Mouse (Mus musculus): ENCODE data around the gene Rab3ip.

Gene Rab3ip

DNA sequence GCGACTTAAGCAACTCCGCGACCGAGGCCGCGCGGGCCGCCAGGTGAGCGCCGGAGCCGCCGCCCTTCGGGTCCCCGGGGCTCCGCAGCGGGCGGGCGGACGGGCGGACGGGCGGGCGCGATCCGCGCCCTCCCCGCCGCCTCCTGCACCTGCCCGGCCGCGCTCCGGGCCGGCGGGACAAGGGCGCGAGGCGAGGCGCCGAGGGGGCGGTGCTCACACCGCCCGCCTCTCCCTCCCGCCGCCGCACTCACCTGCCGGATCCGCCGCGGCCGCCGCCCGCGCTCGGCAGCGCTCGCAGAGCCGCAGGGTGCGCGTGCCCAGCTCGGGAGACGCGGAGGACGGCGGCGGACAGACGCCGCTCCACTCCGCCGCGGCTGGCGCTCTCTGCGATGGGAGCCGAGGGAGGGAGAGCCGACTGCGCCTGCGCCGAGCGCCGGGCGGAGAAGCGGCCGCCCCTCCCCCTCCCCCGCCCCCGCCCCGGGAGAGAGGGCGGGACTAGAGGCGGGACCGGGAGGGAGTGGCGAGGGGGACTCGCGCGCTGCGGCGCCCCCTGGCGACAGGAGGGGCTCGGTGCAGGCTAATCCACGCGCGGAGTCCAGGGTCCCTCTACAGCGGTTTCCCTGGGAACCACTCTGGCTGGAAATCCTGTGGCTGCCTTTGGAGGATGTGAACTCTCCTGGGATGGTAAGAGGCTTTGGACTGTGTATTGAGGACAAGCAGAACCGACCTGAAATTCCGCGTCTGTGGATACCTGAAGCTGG lies at the start of gene Rab3ip:
Gene Rab3ip, minus strand, starts transcription at position 761 of the 761 bp plus-strand sequence.
- peak; percentile 88 for DNase-seq (ENCODE audit: low spot score)

GRCm38 (mm10) chr10:116998716-116999455 lies 48.3 kb upstream of the Rab3ip start:
- DNase-seq (ENCODE audit: low spot score): no peak

DNA sequence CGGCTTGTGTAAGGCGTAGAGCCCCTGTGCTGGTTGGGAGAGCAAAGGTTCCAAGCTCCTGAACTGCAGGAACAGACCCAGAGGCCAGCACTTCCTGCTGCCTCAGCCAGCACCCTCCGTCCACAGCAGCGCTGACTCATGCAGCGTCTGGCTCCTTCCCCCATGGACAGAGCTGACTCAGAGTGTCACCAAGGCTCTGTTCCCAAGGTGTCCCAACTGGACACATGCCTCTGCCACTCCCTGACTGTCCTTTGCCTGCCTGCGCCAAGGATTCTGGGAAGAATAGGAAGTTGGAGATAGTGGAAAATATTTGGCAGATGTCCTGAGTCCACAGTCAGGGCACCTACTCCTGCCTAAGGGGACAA lies 45.6 kb upstream of the Rab3ip start:
- DNase-seq (ENCODE audit: low spot score): no peak

DNA sequence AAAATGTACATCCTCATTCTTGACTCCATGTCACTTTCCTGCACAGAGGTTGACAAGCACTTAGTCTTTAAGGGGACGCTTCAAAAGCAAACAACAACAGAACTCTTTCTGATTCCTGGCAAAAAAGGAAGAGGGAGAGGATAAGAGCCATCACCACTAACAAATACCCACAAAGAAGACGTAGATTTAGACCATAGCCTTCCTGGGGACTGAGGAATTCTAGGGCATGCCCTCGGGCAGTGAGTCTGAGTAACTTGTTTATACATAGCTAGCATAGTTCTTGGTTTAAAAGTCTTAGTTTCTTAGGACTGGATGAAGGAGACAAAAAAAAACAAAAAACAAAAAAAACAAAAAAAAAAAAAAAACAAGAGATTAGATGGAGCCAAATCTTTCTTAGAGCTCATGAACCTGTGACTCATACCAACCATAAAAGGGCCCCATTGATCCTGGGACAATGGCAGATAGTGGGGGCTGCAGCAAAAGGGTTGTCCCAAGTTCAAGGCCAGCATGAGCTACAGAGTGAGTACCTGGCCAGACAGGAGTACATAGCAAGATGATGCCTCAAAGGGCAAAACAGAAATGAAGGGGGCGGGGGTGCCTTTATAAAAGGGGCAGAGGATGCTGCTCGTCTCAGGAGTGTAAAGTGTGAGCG lies 45.1 kb upstream of the Rab3ip start:
- DNase-seq (ENCODE audit: low spot score): no peak

- DNase-seq (ENCODE audit: low spot score): no peak
Observed at GRCm38 (mm10) chr10:116995162-116995561, 44.6 kb upstream of the Rab3ip start.

- DNase-seq (ENCODE audit: low spot score): no peak
Observed at GRCm38 (mm10) chr10:116993971-116994370, 43.4 kb upstream of the Rab3ip start.

DNA sequence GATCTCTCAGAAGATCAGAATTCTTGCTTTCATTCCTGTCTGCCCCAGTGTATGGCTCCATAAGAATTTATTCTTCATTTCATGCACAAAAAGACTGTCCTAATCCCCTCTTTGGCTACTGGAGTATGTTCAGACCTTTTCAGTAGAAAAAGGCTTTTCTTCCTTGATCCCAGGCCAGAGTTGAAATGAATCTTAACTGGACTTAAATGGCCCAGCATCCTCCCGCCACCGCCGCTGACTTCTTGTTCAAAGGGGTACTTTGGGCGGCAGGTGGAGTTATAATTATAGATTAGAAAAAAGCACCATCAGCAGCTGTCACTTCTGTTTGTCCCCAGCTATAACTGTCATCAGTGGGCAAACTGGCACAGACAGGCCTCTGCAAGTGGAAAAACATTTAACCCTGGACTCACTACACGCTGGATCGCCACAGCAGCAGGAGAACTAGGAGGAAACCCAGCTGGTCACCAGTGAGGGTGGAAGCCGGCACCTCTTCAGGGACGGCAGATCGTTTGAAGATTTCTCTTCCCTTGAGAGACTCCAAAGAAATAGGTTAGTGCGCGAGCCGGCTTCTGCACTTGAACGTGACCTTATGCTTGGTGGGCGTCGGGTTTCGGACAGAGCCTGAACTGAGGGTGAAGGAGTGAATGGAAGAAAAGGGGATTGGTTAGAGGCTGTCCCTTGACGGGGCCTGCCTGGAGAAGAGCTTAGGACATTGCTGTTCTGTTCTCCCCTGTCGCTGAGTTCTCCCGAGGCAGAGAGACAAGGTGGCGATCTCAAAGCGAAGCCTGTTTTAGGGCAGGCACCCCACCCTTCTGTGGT lies 35.9 kb upstream of the Rab3ip start, which contains the start of gene Best3:
Gene Best3, plus strand, starts transcription at position 51 of the 819 bp plus-strand sequence.
- DNase-seq (ENCODE audit: low spot score): no peak

- DNase-seq (ENCODE audit: low spot score): no peak
Observed at GRCm38 (mm10) chr10:116984836-116985235, 34.3 kb upstream of the Rab3ip start.

- no peak for DNase-seq (ENCODE audit: low spot score)
Observed at GRCm38 (mm10) chr10:116982526-116982925, 32.0 kb upstream of the Rab3ip start.

- no peak for DNase-seq (ENCODE audit: low spot score)
Observed at GRCm38 (mm10) chr10:116980888-116981287, 30.3 kb upstream of the Rab3ip start.

GRCm38 (mm10) chr10:116980273-116980672 lies 29.7 kb upstream of the Rab3ip start:
- no peak for DNase-seq (ENCODE audit: low spot score)

DNA sequence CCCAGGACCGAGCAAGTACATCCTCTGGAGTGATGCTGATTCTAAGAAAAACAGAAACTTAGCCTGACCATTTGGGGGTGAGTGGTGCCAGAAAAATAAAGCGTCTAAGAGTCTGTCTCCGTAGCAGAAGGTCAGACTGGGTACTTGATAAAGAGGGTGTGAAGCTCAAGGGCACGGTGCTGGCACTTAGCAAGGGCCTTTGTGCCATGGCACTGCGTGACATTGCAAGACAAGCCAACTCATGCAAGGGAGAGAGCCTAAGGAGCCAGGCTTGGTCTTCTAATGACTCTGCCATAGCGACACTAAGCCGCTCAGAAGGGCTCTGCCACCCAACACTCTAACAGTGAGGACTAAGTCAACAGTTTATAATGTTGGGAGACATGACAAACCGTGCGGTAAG lies 28.3 kb upstream of the Rab3ip start:
- DNase-seq (ENCODE audit: low spot score): no peak

DNA sequence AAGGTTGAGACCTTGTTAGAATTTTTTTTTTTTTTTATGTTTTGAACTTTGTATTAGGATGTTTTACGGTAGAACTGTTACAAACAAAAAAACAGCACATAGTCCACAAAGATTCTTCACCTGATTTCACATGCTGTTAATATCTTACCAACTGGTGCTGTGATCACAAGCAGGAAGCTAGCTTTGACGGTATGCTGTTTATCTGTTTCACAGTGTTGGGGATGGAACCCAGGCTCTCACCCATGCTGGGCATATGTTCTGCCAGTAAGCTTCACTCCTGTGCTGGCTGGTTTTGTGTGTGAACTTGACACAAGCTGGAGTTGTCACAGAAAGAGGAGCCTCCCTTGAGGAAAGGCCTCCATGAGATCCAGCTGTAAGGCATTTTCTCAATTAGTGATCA lies 27.3 kb upstream of the Rab3ip start:
- DNase-seq (ENCODE audit: low spot score): no peak

DNA sequence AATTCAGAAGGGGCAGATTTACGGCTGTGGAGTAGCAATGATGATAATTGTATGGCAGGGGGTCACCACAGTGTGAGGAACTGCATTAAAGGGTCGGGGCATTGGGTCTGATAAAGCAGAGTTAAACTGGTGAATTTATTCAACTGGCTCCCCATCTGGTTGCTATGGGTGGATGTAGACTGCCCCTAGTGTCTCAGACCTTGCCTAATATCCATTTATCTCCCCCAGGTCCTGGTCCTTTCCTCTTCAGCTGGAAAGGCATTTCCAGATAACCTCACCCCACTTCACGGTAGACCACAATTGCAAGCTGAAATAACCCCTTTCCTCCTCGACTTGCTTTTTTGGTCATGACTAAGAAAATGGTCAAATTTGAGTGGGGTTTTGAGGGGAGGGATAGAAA lies 26.9 kb upstream of the Rab3ip start:
- no peak for DNase-seq (ENCODE audit: low spot score)

GRCm38 (mm10) chr10:116972509-116972908 lies 21.9 kb upstream of the Rab3ip start, which contains the start of gene Gm10271:
Gm10271 (minus strand) TSS chr10:116972609.
- DNase-seq (ENCODE audit: low spot score): no peak

- DNase-seq (ENCODE audit: low spot score): no peak
Observed at GRCm38 (mm10) chr10:116968741-116969140, 18.2 kb upstream of the Rab3ip start.

DNA sequence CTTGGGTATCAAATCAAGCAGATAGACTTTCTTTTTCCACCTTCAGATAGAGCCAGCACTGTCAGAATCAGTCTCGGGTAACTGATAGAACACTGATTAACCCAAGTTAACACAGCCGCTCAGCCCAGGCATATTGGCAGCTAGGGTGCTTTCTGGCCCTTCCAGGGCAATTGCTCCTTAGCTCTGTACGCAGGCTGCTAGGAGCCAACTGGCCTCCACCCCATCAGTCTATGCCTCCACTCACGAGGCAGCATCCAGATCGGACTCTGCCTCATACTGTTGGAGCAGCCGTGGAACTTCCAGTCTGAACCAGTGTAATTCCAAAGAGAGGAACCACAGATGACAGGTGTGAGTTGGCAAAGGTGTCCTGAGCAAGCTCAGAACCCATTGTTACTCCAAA lies 15.5 kb upstream of the Rab3ip start:
- DNase-seq (ENCODE audit: low spot score): no peak

DNA sequence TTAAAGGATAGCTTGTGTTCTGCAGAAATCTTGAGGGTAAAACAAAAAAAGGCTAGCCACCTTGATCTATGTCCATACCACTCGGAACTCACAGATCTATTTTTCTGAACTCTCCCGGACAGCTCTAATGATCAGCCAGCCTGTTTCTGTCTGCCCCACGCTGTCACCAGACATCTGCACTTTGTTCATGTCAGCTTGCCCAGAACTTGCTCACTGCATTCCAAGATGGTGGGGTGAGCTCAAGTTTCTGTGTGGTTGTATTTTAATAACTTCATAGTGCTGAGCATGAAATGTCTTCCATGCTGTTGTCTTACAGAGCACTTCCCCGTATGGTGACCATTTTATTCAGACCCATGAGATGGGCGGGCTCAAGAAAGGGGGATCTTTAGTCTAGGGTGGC lies 14.7 kb upstream of the Rab3ip start:
- no peak for DNase-seq (ENCODE audit: low spot score)

GRCm38 (mm10) chr10:116964571-116964970 lies 14.0 kb upstream of the Rab3ip start:
- no peak for DNase-seq (ENCODE audit: low spot score)

GRCm38 (mm10) chr10:116964084-116964483 lies 13.5 kb upstream of the Rab3ip start:
- DNase-seq (ENCODE audit: low spot score): no peak

DNA sequence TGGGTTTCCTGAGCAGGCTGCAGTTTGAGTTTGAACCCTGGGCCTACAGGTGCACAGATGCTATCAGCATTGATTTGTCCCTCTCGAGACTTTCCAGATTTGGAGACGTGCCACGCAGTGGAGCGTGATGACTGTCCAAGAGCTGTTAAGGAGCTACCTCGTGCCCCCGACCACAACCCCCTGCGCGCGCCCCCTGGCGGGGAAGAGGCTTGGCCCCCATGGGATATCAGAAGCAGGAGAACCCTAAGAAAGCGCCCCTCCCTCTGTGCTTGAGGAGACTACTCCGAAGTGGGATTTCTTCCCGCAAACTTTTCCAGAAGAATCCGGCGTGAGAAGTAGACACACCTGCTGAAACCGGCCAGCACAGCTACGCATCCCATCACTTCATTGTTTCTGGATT lies 12.2 kb upstream of the Rab3ip start:
- DNase-seq (ENCODE audit: low spot score): peak; percentile 12

DNA sequence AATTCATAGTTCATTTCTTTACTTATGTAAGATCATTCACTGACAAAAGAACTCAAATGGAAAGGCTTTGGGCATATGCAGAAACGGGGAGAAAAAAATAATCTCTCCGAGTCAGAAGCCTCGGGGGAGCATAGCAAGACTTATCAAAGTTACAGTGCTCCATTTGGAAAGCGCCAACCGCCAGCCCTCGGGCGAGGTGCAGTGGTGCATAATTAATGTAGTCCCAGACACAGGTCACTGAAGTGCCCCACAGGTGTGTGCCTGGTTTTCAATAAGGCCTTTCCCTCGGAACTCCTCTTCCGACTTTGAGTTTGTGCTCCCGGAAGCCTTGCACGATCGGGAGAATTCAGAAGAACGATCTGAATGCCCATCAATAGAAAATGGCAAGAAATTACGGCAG lies 11.6 kb upstream of the Rab3ip start:
- no peak for DNase-seq (ENCODE audit: low spot score)

All from T-cell, adult 2 months (primary cell).